Mouse (Mus musculus) thymus, adult 2 months (tissue): ENCODE measurements around the gene Gnb5.

Experiments used
- CTCF ChIP-seq: fragments of 200-500 bp; IDR thresholded peaks from 2 replicates; pipeline ENCODE4 v1.5.1; 2012; ENCODE audit warnings: mild to moderate bottlenecking, control low read depth, low read length, moderate library complexity, borderline replicate concordance; ENCODE audit not compliant: control insufficient read depth, poor library complexity, insufficient read depth; ENCODE audit errors: extremely low read depth
- POLR2A ChIP-seq: fragments of 200-500 bp; IDR thresholded peaks from 2 replicates; pipeline ENCODE4 v1.6.1; 2012; ENCODE audit warnings: mild to moderate bottlenecking, low read length, control low read depth, moderate library complexity; ENCODE audit not compliant: control insufficient read depth, poor library complexity, insufficient read depth; ENCODE audit errors: extremely low read depth

GRCm38 (mm10) chr9:75378774-75379173 is 72.7 kb downstream of the Gnb5 start:
- no peak for TF ChIP-seq CTCF
- no peak for TF ChIP-seq POLR2A
